Mouse (Mus musculus) cerebellum, adult 18-20 months (tissue): ENCODE data around the gene Ndufs1.
"Not testable (repeated sequence)": the region's sequence is repeated elsewhere in the genome, so short reads cannot be mapped to it uniquely, and the experiment has no call there.

Experiments
- DNase-seq, 2 experiments: peaks; one replicate each; pipeline ENCODE4 v3.0.0; 2021

The Ndufs1 gene

GRCm38 (mm10) chr1:63176604-63177421 lies at the start of gene Ndufs1, which contains the start of gene Eef1b2:
TSS of gene Ndufs1 (minus strand) at chr1:63176833.
TSS of gene Eef1b2 (plus strand) at chr1:63176825.
- peak; percentile 97 to 99 for DNase-seq

GRCm38 (mm10) chr1:63225890-63226289 lies 49.3 kb upstream of the Ndufs1 start:
- DNase-seq, result no peak

DNA sequence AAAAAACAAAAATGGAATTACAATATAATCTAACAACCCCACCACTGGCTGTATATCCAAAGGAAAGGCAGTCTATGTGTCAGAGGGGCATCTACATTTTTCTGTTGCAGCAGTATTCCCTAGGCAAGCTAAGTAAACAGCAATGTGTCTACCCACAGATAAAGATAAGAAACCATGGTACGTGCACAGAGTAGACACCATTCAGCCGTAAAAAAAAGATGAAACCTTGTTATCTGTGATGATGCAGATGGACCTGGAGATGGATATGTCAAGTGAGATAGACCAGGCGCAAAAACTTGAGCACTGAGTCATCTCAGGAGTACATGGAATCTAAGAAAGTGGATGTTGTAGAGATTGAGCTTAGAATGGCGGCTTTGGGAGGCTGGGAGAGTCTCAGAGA lies 48.4 kb upstream of the Ndufs1 start:
- DNase-seq, result no peak

DNA sequence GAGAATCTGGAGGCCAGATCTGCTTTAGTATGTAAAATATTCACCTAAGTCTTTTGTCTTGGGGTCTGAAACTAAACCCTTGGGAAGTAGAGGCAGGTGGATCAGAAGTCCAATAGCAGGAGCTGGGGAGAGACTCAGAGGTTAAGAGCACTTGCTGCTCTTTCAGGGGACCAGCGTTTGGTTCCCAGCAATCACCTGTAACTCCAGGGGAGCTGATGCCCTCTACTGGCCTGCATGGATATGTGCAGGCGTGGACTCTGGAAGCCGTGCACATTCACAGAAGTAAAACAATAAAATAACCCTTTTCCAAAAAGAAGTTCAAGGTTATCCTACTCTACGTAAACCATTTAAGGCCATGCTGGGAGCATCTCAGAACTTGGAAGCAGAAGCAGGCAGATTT lies 42.6 kb upstream of the Ndufs1 start:
- no peak for DNase-seq

DNA sequence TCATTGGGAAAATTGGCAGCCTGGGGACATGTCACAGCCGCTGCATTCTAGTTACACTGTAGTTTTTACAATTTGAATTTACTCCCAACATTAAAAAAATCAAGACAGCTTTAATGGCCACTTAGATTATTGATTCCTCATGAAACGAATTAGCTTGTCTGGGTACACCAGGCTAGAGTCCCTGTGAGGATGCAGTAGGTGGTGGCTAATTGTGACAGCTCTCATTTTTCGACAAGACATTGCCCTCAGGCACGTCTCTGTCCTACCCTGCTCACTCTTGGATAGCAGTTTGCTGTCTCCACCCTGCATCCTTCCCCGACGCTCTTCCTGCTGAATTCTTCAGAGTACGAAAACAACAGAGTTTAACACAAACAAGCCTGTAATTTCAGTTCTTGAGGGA lies 38.0 kb upstream of the Ndufs1 start:
- no peak for DNase-seq

GRCm38 (mm10) chr1:63214271-63214558 lies 37.6 kb upstream of the Ndufs1 start, which contains the start of gene Gpr1:
TSS of gene Gpr1 (minus strand) at chr1:63214543.
- no peak for DNase-seq

DNA sequence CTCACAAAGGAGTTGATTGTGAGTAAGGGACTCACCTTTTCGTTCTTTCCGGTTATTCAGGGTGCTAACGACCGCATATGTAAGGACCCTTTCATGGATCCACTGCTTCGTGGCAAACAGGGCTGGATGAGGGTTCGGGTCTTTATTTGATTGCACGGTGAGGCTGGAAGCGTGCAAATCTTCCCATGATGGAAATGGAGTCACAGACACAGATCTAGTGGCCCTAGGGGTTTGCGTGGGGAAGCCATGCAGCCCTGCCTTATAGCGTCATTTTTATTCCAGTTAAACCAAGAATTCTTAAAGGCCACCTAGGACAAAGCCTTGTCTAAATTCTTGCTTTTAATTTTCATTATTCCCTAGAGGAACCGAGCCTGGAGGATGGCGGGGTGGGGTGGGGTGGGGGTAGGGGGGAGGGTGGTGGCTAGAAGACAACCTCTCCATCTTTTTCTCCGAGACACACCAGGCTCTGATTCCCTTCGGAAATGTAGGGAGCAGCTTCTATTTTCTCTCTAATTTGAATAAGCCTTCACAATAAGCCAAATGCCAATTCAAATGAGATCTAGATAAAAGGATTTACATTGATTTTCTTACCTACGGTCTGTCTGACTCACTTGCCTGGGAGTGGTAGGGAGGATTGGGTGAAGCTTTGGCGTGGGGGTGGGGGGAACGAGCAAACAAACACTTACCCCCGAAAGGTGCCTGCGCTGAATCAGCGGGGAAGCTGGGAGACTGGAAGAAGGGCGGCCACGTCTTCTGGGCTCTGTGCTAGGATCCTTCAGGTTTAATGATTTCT lies 37.0 kb upstream of the Ndufs1 start:
- DNase-seq, result no peak

GRCm38 (mm10) chr1:63209861-63210529 lies 33.4 kb upstream of the Ndufs1 start:
- DNase-seq, result no peak

DNA sequence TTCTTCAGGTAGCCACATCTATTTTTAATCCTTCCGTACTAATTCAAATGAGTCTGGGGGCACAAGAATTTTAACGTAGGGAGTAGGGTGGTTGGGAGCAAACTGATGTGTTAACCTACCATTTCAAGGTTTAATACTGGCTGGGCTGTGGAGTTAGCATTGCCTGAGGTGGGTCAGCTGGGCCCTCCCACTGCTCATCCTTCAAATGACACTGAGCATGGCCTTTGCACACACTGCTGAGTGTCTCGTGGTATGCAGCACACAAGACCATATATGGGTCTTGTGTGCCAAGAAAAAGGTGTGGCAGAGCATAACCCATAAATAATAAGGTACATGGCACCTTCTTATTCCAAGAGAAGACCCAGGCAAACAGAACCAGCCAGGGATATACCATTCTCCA lies 31.0 kb upstream of the Ndufs1 start:
- DNase-seq, result no peak

DNA sequence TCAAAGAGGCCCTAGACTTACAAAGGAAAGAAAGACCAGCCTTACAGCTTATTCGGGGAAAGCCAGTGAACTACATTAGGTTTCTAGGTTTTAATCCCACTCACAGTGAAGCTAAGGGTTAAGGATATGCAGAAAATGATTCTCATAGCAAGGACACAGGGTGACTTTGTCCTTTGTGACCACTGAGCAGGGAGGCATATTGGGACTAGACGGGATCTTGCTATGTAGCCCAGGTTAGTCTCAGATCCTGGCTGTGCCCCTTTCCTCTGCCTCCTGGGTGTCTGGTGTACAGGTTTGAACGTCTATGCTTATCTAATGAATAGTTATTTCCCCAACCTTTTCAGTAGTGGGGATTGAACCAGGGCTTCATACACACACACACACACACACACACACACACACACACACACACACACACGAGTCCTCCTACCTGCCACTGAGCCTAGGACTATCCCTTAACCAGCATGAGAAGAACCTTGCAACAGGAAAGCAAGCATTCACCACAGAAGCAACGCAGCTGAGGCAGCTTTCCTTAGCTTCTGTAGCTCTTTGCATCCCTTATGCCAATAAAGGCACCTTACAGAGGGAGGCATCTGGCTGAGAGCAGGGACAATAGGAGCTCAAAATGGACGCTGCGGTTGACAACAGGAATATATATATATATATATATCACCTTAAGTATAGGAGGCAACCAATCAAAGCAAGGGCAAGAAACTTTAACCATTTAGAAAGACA lies 28.2 kb upstream of the Ndufs1 start:
- DNase-seq, result no peak

DNA sequence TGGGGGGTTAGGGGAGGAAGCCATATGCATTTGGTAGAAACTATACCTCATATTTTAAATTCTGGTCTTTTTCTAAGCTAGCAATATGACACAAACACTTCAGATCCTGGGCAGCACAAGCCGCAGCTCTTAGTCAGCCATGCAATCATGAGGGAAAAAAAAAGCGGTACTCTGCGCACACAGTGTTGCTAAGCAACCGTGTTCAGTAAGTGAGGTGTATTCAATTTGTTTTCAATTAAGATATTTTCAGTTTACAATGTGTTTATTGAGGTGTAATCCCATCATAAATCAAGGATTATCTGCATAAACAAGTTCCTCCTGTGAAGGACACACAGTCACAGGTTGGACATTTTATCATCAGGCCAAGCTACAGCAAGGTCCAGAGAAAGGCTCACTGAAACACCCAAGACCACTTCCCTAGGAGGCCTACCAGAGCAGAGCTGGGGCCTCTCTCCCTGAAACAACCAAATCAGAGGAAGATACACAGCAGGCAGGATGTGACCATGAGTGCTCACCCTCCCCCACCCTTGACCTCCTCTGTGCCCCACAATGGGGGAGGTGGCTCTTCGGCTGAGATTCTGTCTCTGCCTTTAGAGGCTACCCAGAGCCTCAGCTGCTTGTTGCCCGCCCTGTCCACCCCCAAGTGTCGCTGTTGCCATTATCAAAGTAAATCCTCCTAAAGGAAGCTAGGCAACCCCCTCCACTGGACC lies 27.5 kb upstream of the Ndufs1 start:
- no peak for DNase-seq

GRCm38 (mm10) chr1:63203471-63203870 lies 26.8 kb upstream of the Ndufs1 start:
- DNase-seq, result no peak

DNA sequence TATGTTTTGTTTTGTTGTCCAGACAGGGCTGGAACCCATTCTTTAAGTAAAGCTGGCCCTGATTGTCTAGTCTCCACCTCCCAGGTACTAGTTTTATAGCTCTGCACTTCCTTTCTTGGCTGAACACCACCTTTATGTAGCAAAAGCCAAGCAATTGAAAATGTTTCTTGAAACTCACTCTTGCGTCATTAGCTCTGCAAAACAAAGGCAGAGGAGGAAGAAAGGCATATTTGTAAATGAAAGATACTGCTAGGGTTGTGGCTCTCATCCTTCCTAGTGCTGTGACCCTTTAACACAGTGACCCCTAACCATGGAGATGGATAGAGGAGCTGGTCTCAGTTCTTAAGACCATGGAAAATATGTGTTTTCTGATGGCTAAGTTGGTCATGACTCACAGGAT lies 25.0 kb upstream of the Ndufs1 start:
- no peak for DNase-seq

GRCm38 (mm10) chr1:63200322-63200721 lies 23.7 kb upstream of the Ndufs1 start:
- DNase-seq, result no peak

GRCm38 (mm10) chr1:63199387-63199786 lies 22.8 kb upstream of the Ndufs1 start:
- DNase-seq, result no peak

DNA sequence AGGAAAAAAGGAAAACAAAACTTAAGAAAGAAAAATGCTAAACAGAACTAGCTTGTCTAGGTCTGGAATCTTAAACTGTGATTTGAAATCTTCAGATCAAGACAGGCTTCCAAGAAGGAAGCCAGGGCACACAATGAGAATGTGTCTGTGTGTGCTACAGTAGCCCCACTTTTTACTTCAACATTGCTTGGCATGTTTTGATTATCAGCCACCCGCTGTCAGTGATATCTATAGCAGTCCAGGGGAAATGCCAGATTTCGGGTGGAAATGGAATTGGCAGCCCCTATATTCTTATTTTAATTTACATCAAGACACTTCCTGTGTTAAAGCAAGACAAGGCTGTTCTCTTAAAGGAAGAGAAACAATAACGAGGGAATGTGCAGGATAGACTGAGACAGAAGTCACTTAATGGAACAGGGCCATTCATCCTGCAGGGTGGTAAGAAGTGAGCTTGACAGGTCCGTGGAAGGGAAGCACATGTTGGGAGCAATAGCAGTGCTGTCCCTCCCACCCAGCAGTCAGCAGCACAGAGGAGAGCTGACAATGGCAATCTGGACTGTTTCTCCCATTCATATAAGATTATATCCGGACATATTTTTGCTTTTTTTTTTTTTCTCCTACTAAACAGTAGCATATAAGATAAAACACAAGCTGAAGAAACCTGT lies 19.3 kb upstream of the Ndufs1 start:
- DNase-seq, result no peak

GRCm38 (mm10) chr1:63192306-63193065 lies 15.9 kb upstream of the Ndufs1 start:
- DNase-seq, result no peak

- DNase-seq, result no peak
Measured at GRCm38 (mm10) chr1:63190851-63191250, 14.2 kb upstream of the Ndufs1 start.

GRCm38 (mm10) chr1:63188536-63188935 lies 11.9 kb upstream of the Ndufs1 start:
- DNase-seq, result no peak

- DNase-seq, result not testable (repeated sequence)
Measured at GRCm38 (mm10) chr1:63185430-63185829, 8.8 kb upstream of the Ndufs1 start.
